Comparison of ENCODE assay signal across 21 mouse cellular contexts in genomic region chr14:29556152-29556551, GRCm38 (mm10).
"Had no signal": no experiment of that assay in that cellular context is flagged by ENCODE, and none has a peak within 500 bp of the region (broad histone marks: within the 10 kb centered on the region; RNA-seq: fewer than 3 reads in every experiment).

No protein-coding gene starts in this region.

- ATAC-seq: forebrain, embryonic 13.5 days; forebrain, embryonic 14.5 days; forebrain, embryonic 15.5 days; forebrain, embryonic 16.5 days; forebrain, postnatal 0 days had no signal

- DNase-seq: cerebellum, adult 8-10 months; cerebellum, adult 9-10 months; cerebellum, adult 9-11 months; cerebellum, postnatal 10 days; cerebellum, postnatal 14 days; cerebellum, postnatal 25 days; cerebellum, postnatal 36 days; embryo, embryonic 11 days; forebrain, postnatal 0 days; gastrocnemius, adult 2 months; gastrocnemius, postnatal 10 days; gastrocnemius, postnatal 14 days; gastrocnemius, postnatal 25 days; gastrocnemius, postnatal 36 days; heart, adult 11 months; heart, adult 18-20 months; heart, adult 2 months had no signal
